Mouse (Mus musculus) embryonic facial prominence, embryonic 11.5 days (tissue): ENCODE data around the gene Anxa4. TPM values are rescaled to one million over a fixed set of nuclear protein-coding genes. Genes with fewer than 3 reads are reported as not detected.

Source experiments
- ATAC-seq: fragments of 200-750 bp; cut with Nextera tagmentation; replicated peaks from 2 replicates; pipeline ENCODE4 v1.8.0; 2017; ENCODE audit warnings: low read depth; ENCODE audit not compliant: insufficient number of reproducible peaks, low FRiP score, low TSS enrichment
- DNase-seq: peaks from one replicate; pipeline ENCODE4 v3.0.0-alpha.2; 2015; ENCODE audit warnings: low spot score
- H3K27ac ChIP-seq: fragments of 300-500 bp; sonication (generic); replicated peaks from 2 replicates; pipeline ENCODE4 v1.5.1; 2014; ENCODE audit warnings: mild to moderate bottlenecking, low read depth, low read length, control low read depth
- H3K27me3 ChIP-seq: fragments of 300-500 bp; sonication (generic); 2 replicates; pipeline ENCODE4 v1.6.1; 2014; ENCODE audit warnings: mild to moderate bottlenecking, low read length, moderate library complexity, mixed read lengths; ENCODE audit not compliant: control insufficient read depth, insufficient read depth
- H3K36me3 ChIP-seq: fragments of 300-500 bp; sonication (generic); replicated peaks from 2 replicates; pipeline ENCODE4 v1.6.1; 2014; ENCODE audit warnings: low read depth, mild to moderate bottlenecking, low read length, moderate library complexity, mixed read lengths; ENCODE audit not compliant: control insufficient read depth, insufficient read depth
- H3K4me1 ChIP-seq: fragments of 300-500 bp; sonication (generic); 2 replicates; pipeline ENCODE4 v1.6.1; 2014; ENCODE audit warnings: low read length, mixed read lengths; ENCODE audit not compliant: control insufficient read depth, insufficient read depth
- H3K4me2 ChIP-seq: fragments of 300-500 bp; sonication (generic); 2 replicates; pipeline ENCODE4 v1.6.1; 2014; ENCODE audit warnings: low read depth, mild to moderate bottlenecking, control low read depth, low read length, moderate library complexity
- H3K4me3 ChIP-seq: fragments of 300-500 bp; sonication (generic); 2 replicates; pipeline ENCODE4 v1.5.1; 2014; ENCODE audit warnings: low read depth, low read length, control low read depth
- H3K9ac ChIP-seq: fragments of 300-500 bp; sonication (generic); replicated peaks from 2 replicates; pipeline ENCODE4 v1.6.1; 2014; ENCODE audit warnings: mild to moderate bottlenecking, control low read depth, low read length
- H3K9me3 ChIP-seq: fragments of 300-500 bp; sonication (generic); replicated peaks from 2 replicates; pipeline ENCODE4 v1.6.1; 2016; ENCODE audit warnings: mild to moderate bottlenecking, low read length, inconsistent platforms, mixed read lengths; ENCODE audit not compliant: control insufficient read depth
- WGBS: fragments of 180-500 bp; shearing (Covaris S2); extraction: QIAGEN DNeasy Blood & Tissue Kit; methylation state at CpG from one replicate; pipeline ENCODE4 v1.1.7; 2014; 5-methylcytosine and 5-hydroxymethylcytosine counted together
- polyA plus RNA-seq: library from polyadenylated mRNA; unstranded; fragments of >200 nt; fragmentation: Nextera tagmentation; extraction: Ambion mirVana; gene quantifications from 2 replicates; pipeline ENCODE4 v1.2.1, GENCODE M21; 2014

Gene Anxa4
- polyA plus RNA-seq, 1 experiment from 2014 or later = 12.5 TPM

GRCm38 (mm10) chr6:86740652-86741051 lies 52.7 kb downstream of the Anxa4 start:
- ATAC-seq (no peak), DNase-seq (no peak)
- WGBS = 43% methylated on average over 3 of the region's 3 CpGs
- H3K9me3 ChIP-seq = no peaks in the 10 kb centered on the region
- H3K27me3 ChIP-seq = no peaks in the 10 kb centered on the region
- H3K4me3 ChIP-seq = no peak overlapping the region
- H3K36me3 ChIP-seq = no peaks in the 10 kb centered on the region
- no peak overlapping the region for H3K27ac ChIP-seq
- no peaks in the 10 kb centered on the region for H3K4me1 ChIP-seq
- H3K4me2 ChIP-seq = no peak overlapping the region
- H3K9ac ChIP-seq = no peak overlapping the region

- no peak overlapping the region for H3K4me2 ChIP-seq
- H3K27me3 ChIP-seq = no peaks in the 10 kb centered on the region
- no peaks in the 10 kb centered on the region for H3K9me3 ChIP-seq
- 76% methylated on average over 6 of the region's 6 CpGs for WGBS
- no peak overlapping the region for H3K4me3 ChIP-seq
- ATAC-seq (no peak), DNase-seq (no peak)
- H3K9ac ChIP-seq = no peak overlapping the region
- no peaks in the 10 kb centered on the region for H3K4me1 ChIP-seq
- no peak overlapping the region for H3K27ac ChIP-seq
- H3K36me3 ChIP-seq = no peaks in the 10 kb centered on the region
Measured at GRCm38 (mm10) chr6:86736830-86737229, 56.6 kb downstream of the Anxa4 start.

GRCm38 (mm10) chr6:86736313-86736712 lies 57.1 kb downstream of the Anxa4 start:
- Histone ChIP-seq H3K36me3 (no peaks in the 10 kb centered on the region), H3K4me2 (no peak overlapping the region), H3K27me3 (no peaks in the 10 kb centered on the region), H3K9ac (no peak overlapping the region), H3K4me3 (no peak overlapping the region), H3K27ac (no peak overlapping the region), H3K9me3 (no peaks in the 10 kb centered on the region), H3K4me1 (no peaks in the 10 kb centered on the region)
- DNase-seq (no peak), ATAC-seq (no peak)
- WGBS = 85% methylated on average over 4 of the region's 4 CpGs

- Histone ChIP-seq H3K4me1 (no peaks in the 10 kb centered on the region), H3K9ac (peak within 1 kb of the TSS; percentile 76), H3K9me3 (no peaks in the 10 kb centered on the region), H3K27me3 (no peaks in the 10 kb centered on the region), H3K4me3 (peak within 1 kb of the TSS; percentile 47), H3K27ac (peak within 1 kb of the TSS; percentile 66), H3K4me2 (peak within 1 kb of the TSS; percentile 76), H3K36me3 (no peaks in the 10 kb centered on the region)
- DNase-seq = peak; percentile 98
- peak; percentile 94 for ATAC-seq
- WGBS = under 1% methylated on average over 45 of the region's 59 CpGs
Measured at GRCm38 (mm10) chr6:86733183-86733876, 60.1 kb downstream of the Anxa4 start, which contains the start of gene Gmcl1. Gene Gmcl1, minus strand, starts transcription at chr6:86733383.

GRCm38 (mm10) chr6:86732276-86733173 lies 60.9 kb downstream of the Anxa4 start:
- Histone ChIP-seq H3K4me3 (peak overlapping the region; percentile 47), H3K36me3 (no peaks in the 10 kb centered on the region), H3K27me3 (no peaks in the 10 kb centered on the region), H3K9me3 (no peaks in the 10 kb centered on the region), H3K4me2 (peak overlapping the region; percentile 76), H3K4me1 (no peaks in the 10 kb centered on the region), H3K9ac (peak overlapping the region; percentile 76), H3K27ac (peak overlapping the region; percentile 66)
- ATAC-seq (peak; percentile 70), DNase-seq (peak; percentile 26)
- under 1% methylated on average over 55 of the region's 62 CpGs for WGBS

GRCm38 (mm10) chr6:86728711-86729110 lies 64.7 kb downstream of the Anxa4 start:
- Histone ChIP-seq H3K27ac (no peak overlapping the region), H3K27me3 (no peaks in the 10 kb centered on the region), H3K9me3 (no peaks in the 10 kb centered on the region), H3K4me2 (no peak overlapping the region), H3K4me1 (no peaks in the 10 kb centered on the region), H3K9ac (no peak overlapping the region), H3K36me3 (no peaks in the 10 kb centered on the region), H3K4me3 (no peak overlapping the region)
- WGBS = 90% methylated on average over 5 of the region's 5 CpGs
- ATAC-seq (no peak), DNase-seq (no peak)

- H3K36me3 ChIP-seq = no peaks in the 10 kb centered on the region
- H3K9ac ChIP-seq = no peak overlapping the region
Measured at GRCm38 (mm10) chr6:86721977-86722376, 71.4 kb downstream of the Anxa4 start.

More at GRCm38 (mm10) chr6:86721977-86722376, 71.4 kb downstream of the Anxa4 start:
- no peak overlapping the region for H3K4me2 ChIP-seq
- H3K9me3 ChIP-seq = no peaks in the 10 kb centered on the region
- H3K27ac ChIP-seq = no peak overlapping the region
- H3K4me1 ChIP-seq = no peaks in the 10 kb centered on the region
- 85% methylated on average over 3 of the region's 3 CpGs for WGBS
- ATAC-seq (no peak), DNase-seq (no peak)
- no peaks in the 10 kb centered on the region for H3K27me3 ChIP-seq
- H3K4me3 ChIP-seq = no peak overlapping the region
